Mouse (Mus musculus) CH12.LX (cell line): ENCODE data around the gene Calml3. TPM values are rescaled to one million over a fixed set of nuclear protein-coding genes. Genes with fewer than 3 reads are reported as not detected.

Experiments
- DNase-seq: peaks from one replicate; pipeline ENCODE4 v3.0.0-alpha.2; 2013; ENCODE audit errors: extremely low read depth
- H3K27ac ChIP-seq: 2 replicates; pipeline ENCODE4 v1.5.1; 2012; ENCODE audit warnings: low read depth, mild to moderate bottlenecking, control low read depth, moderate library complexity; ENCODE audit not compliant: insufficient read depth
- H3K27me3 ChIP-seq: replicated peaks from 2 replicates; pipeline ENCODE3; 2012; ENCODE audit warnings: inconsistent platforms
- H3K36me3 ChIP-seq, 2 experiments: replicated peaks in 1 of 2; 2 replicates each; pipeline versions ENCODE3 to v1.6.1; 2012; ENCODE audit warnings: inconsistent platforms in 1 of 2, low read length in 1 of 2, mild to moderate bottlenecking in 1 of 2, mixed read lengths in 1 of 2, moderate library complexity in 1 of 2; ENCODE audit not compliant: control insufficient read depth in 1 of 2, insufficient read depth in 1 of 2
- H3K4me1 ChIP-seq, 2 experiments: 2 replicates each; pipeline ENCODE4 v1.6.1; 2012; ENCODE audit warnings: inconsistent platforms in 1 of 2, moderate library complexity in 1 of 2; ENCODE audit not compliant: insufficient read depth in 2 of 2, control insufficient read depth in 1 of 2
- H3K4me2 ChIP-seq: 2 replicates; pipeline ENCODE4 v1.6.1; 2012; ENCODE audit warnings: low read depth, mild to moderate bottlenecking, control low read depth; ENCODE audit not compliant: poor library complexity, insufficient read depth, severe bottlenecking
- H3K4me3 ChIP-seq, 3 experiments: fragments of 150-350 bp in 1 of 3; sonication (generic) in 1 of 3; replicated peaks in 1 of 3; 2 replicates each; pipeline versions ENCODE3 to v1.5.1; 2011 to 2012; ENCODE audit warnings: low read depth in 2 of 3, low read length in 2 of 3, mild to moderate bottlenecking in 2 of 3, moderate library complexity in 2 of 3, control low read depth in 1 of 3, improper control_type of control experiment in 1 of 3, inconsistent platforms in 1 of 3, mixed read lengths in 1 of 3; ENCODE audit not compliant: poor library complexity in 1 of 3
- H3K79me2 ChIP-seq: replicated peaks from 2 replicates; pipeline ENCODE4 v1.6.1; 2012; ENCODE audit warnings: mild to moderate bottlenecking, moderate library complexity; ENCODE audit not compliant: control insufficient read depth, poor library complexity, insufficient read depth, severe bottlenecking; ENCODE audit errors: extremely low read depth
- H3K9ac ChIP-seq: 2 replicates; pipeline ENCODE4 v1.6.1; 2012; ENCODE audit warnings: low read depth, mild to moderate bottlenecking, control low read depth, moderate library complexity; ENCODE audit not compliant: insufficient read depth
- H3K9me3 ChIP-seq: replicated peaks from 2 replicates; pipeline ENCODE3; 2012; ENCODE audit warnings: low read length, inconsistent platforms, mixed read lengths
- BHLHE40 ChIP-seq: IDR thresholded peaks from 2 replicates; pipeline ENCODE4 v1.6.1; 2011; ENCODE audit warnings: mild to moderate bottlenecking, low read depth, low read length, improper control_type of control experiment
- EP300 ChIP-seq: IDR thresholded peaks from 2 replicates; pipeline ENCODE4 v1.6.1; 2011; ENCODE audit warnings: low read length, improper control_type of control experiment
- GABPA ChIP-seq: IDR thresholded peaks from 2 replicates; pipeline ENCODE4 v1.6.1; 2012; ENCODE audit warnings: low read depth, low read length, improper control_type of control experiment, inconsistent platforms; ENCODE audit not compliant: insufficient replicate concordance
- IRF4 ChIP-seq: IDR thresholded peaks from 2 replicates; pipeline ENCODE4 v1.6.1; 2014; ENCODE audit warnings: low read depth, mild to moderate bottlenecking, inconsistent platforms, low read length, improper control_type of control experiment
- MAFK ChIP-seq: IDR thresholded peaks from 2 replicates; pipeline ENCODE4 v1.6.1; 2011; ENCODE audit warnings: low read length, improper control_type of control experiment; ENCODE audit not compliant: insufficient replicate concordance
- MXI1 ChIP-seq: IDR thresholded peaks from 2 replicates; pipeline ENCODE4 v1.6.1; 2011; ENCODE audit warnings: mild to moderate bottlenecking, low read depth, low read length, improper control_type of control experiment
- MYC ChIP-seq: IDR thresholded peaks from 2 replicates; pipeline ENCODE4 v1.6.1; 2011; ENCODE audit warnings: low read depth, mild to moderate bottlenecking, improper control_type of control experiment, low read length
- NELFE ChIP-seq: IDR thresholded peaks from 2 replicates; pipeline ENCODE4 v1.6.1; 2011; ENCODE audit warnings: low read depth, low read length, improper control_type of control experiment
- NRF1 ChIP-seq: IDR thresholded peaks from 2 replicates; pipeline ENCODE4 v1.6.1; 2014; ENCODE audit warnings: low read depth, mild to moderate bottlenecking, inconsistent platforms, low read length, improper control_type of control experiment, moderate library complexity
- POLR2A ChIP-seq: IDR thresholded peaks from 2 replicates; pipeline ENCODE4 v1.6.1; 2011; ENCODE audit warnings: low read depth, mild to moderate bottlenecking, improper control_type of control experiment, low read length
- POLR2AphosphoS2 ChIP-seq: IDR thresholded peaks from 2 replicates; pipeline ENCODE4 v1.6.1; 2011; ENCODE audit warnings: low read depth, low read length, improper control_type of control experiment
- RAD21 ChIP-seq: IDR thresholded peaks from 2 replicates; pipeline ENCODE4 v1.6.1; 2011; ENCODE audit warnings: low read depth, mild to moderate bottlenecking, low read length, improper control_type of control experiment, moderate library complexity
- RCOR1 ChIP-seq: conservative IDR thresholded peaks from 2 replicates; pipeline ENCODE4 v1.6.1; 2012; ENCODE audit warnings: low read depth, mild to moderate bottlenecking, inconsistent platforms, low read length, improper control_type of control experiment
- SIN3A ChIP-seq: IDR thresholded peaks from 2 replicates; pipeline ENCODE4 v1.6.1; 2012; ENCODE audit warnings: low read length, improper control_type of control experiment, inconsistent platforms
- SMC3 ChIP-seq: IDR thresholded peaks from 2 replicates; pipeline ENCODE4 v1.6.1; 2011; ENCODE audit warnings: low read depth, low read length, improper control_type of control experiment
- TBP ChIP-seq: conservative IDR thresholded peaks from 2 replicates; pipeline ENCODE4 v1.6.1; 2011; ENCODE audit warnings: low read depth, low read length, improper control_type of control experiment
- USF1 ChIP-seq: IDR thresholded peaks from 2 replicates; pipeline ENCODE4 v1.6.1; 2014; ENCODE audit warnings: low read depth, mild to moderate bottlenecking, inconsistent platforms, low read length, improper control_type of control experiment
- ZMIZ1 ChIP-seq: IDR thresholded peaks from 2 replicates; pipeline ENCODE4 v1.6.1; 2012; ENCODE audit warnings: low read depth, mild to moderate bottlenecking, inconsistent platforms, low read length, improper control_type of control experiment
- ZNF384 ChIP-seq: IDR thresholded peaks from 2 replicates; pipeline ENCODE4 v1.6.1; 2012; ENCODE audit warnings: low read depth, low read length, improper control_type of control experiment, inconsistent platforms
- dilution Hi-C: fragments of 300-500 bp; cut with MboI; formaldehyde crosslinking; loops from 2 replicates; pipeline ENCODE4 v1.14.3; 2020; ENCODE audit warnings: low sequenced_read_pairs; ENCODE audit not compliant: extremely low pct_unique_long_range_greater_than_20kb, extremely low pct_ligation_motif_present
- in situ Hi-C: fragments of 300-500 bp; cut with MboI; formaldehyde crosslinking; loops from 3 replicates; pipeline ENCODE4 v1.14.3; 2019; ENCODE audit warnings: low sequenced_read_pairs, low pct_ligation_motif_present, low pct_unique_long_range_greater_than_20kb, mixed read lengths
- polyA plus RNA-seq: library from polyadenylated mRNA; unstranded; fragments of >175 nt; gene quantifications from 2 replicates; pipeline ENCODE4 v1.2.1, GENCODE M21; 2012; ENCODE audit warnings: low read depth; ENCODE audit not compliant: insufficient read length
- total RNA-seq, 2 experiments: library from RNA; depleted of rRNA; stranded (reverse); fragments of 300-350 nt in 1 of 2; fragments of >200 nt in 1 of 2; gene quantifications; 2 replicates each; pipeline ENCODE4 v1.2.3; 2012 to 2014

Calml3 gene
- total and polyA plus RNA-seq, 3 experiments: not detected

DNA sequence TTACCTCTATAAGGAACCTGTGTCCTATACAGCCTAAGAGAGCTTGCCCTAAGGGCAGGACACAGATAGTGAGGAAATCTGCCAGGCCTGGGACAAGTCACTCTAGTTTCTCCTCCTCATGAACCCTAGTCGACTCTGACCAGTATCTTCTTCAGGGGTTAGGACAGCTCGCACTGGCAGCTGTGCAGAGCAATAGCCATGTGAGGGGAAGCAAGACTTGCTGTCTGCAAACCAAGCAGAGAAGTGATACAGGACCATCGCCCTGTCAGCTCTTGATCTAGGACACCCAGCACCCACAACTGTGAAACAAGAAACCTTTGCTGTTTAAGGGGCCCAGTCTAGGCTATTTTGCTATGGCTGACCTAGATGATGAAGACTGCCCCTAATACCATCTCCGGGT is 29.1 kb downstream of the Calml3 start:
- dilution Hi-C loops (no loop called here), in situ Hi-C loops (loop anchor here (25.0 kb wide), 1 partner anchor 112 kb away; no protein-coding TSS in a partner anchor)
- Histone ChIP-seq H3K27ac (no peak overlapping the region), H3K36me3 (no peaks in the 10 kb centered on the region), H3K4me3 (no peak overlapping the region), H3K4me1 (peaks cover 9 to 12% of the 10 kb centered on the region in 2 experiments), H3K27me3 (no peaks in the 10 kb centered on the region), H3K79me2 (no peaks in the 10 kb centered on the region), H3K9ac (no peak overlapping the region), H3K9me3 (no peaks in the 10 kb centered on the region), H3K4me2 (no peak overlapping the region)
- DNase-seq: no peak
- no peak for TF ChIP-seq ZNF384
- TF ChIP-seq POLR2A: no peak
- TF ChIP-seq USF1: no peak
- no peak for TF ChIP-seq NELFE
- no peak for TF ChIP-seq ZMIZ1
- TF ChIP-seq TBP: no peak
- TF ChIP-seq MAFK: no peak
- TF ChIP-seq NRF1: no peak
- no peak for TF ChIP-seq EP300
- no peak for TF ChIP-seq SMC3

DNA sequence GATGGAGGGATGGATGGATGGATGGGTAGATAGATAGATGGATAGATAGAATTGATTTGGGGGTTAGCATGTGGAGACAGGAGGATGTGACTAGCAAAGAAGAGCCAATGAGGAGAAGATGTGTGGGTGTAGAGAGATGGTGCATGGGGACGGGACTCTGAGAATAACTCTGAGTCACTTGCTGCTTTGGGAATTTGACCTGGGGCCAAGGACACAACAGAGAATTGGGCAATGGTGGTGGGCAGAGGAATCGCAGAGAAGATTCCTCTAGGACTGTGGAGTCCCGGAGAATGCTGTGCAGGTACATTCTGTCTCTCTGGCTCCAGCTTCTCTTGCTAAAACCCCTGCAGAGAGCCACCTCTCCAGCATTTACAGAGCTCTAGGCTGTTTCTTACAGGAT is 29.8 kb downstream of the Calml3 start:
- no peak overlapping the region for H3K27ac ChIP-seq
- TF ChIP-seq EP300: no peak
- no peak for TF ChIP-seq BHLHE40
- TF ChIP-seq IRF4: no peak
- no peak for TF ChIP-seq SIN3A
- TF ChIP-seq MYC: no peak
- TF ChIP-seq GABPA: no peak
- no peak for TF ChIP-seq MAFK
- TF ChIP-seq RCOR1: no peak
- no peak for TF ChIP-seq POLR2AphosphoS2
- no peak for TF ChIP-seq RAD21
- no peak for TF ChIP-seq MXI1
- H3K4me2 ChIP-seq: no peak overlapping the region
- no peaks in the 10 kb centered on the region for H3K9me3 ChIP-seq
- dilution Hi-C loops (no loop called here), in situ Hi-C loops (loop anchor here (25.0 kb wide), 1 partner anchor 113 kb away; no protein-coding TSS in a partner anchor)
- H3K27me3 ChIP-seq: no peaks in the 10 kb centered on the region
- H3K79me2 ChIP-seq: no peaks in the 10 kb centered on the region
- no peak overlapping the region for H3K9ac ChIP-seq
- H3K36me3 ChIP-seq: no peaks in the 10 kb centered on the region
- DNase-seq: no peak
- H3K4me1 ChIP-seq: peaks cover 9 to 12% of the 10 kb centered on the region in 2 experiments
- no peak overlapping the region for H3K4me3 ChIP-seq
